9 mouse cellular contexts compared by ENCODE assay signal in the genomic region with DNA sequence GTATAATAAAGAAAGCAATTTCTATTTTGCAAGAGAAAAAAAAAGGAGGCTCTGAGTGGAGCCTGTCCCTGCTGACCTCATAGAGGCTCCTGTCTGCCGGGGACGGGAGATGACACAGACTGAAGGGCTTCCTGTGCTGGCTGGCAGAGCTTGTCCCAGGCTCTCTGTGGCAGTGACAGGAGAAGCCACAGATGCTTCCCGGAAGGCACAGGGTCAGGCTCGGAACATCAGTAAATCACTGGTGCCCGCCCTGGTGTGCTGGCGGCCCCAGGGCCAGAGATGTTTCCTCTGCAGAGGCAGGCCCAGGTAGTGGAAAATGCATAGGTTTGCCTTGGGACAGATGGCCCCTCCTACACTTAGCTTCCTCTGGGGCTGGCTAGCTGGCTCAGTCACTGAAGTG. TPM values are rescaled to one million over a fixed set of nuclear protein-coding genes. Genes with fewer than 3 reads are reported as not detected.
DNase-seq lines count a peak whose midpoint lies in the region; ATAC-seq lines count a peak whose summit lies in the region.
"Had no signal": no experiment of that assay in that cellular context is flagged by ENCODE, and none has a peak within 500 bp of the region (broad histone marks: within the 10 kb centered on the region; RNA-seq: fewer than 3 reads in every experiment).

No protein-coding gene starts in this region.

- H3K36me3 ChIP-seq in embryonic facial prominence, embryonic 14.5 days (ENCODE audit: control insufficient read depth, insufficient read depth, low read length), result no peaks in the 10 kb centered on the region

- DNase-seq in 3134 (ENCODE audit: extremely low read depth, insufficient read length, low spot score), result peak; percentile 59
- peak; percentile 58 for DNase-seq in CD4-positive, CD25-positive, alpha-beta regulatory T cell, adult 2 months (ENCODE audit: low read depth, low spot score)
- DNase-seq in embryonic facial prominence, embryonic 14.5 days (ENCODE audit: low spot score), result peak; percentile 38
- peak; percentile 54 to 69 for DNase-seq in kidney, postnatal 4 days
- DNase-seq in cerebellum, postnatal 10 days, result no peak
- DNase-seq in cerebellum, adult 9-11 months, result no peak
- DNase-seq: gastrocnemius, postnatal 10 days had no signal

- ATAC-seq in embryonic facial prominence, embryonic 14.5 days (ENCODE audit: low read depth), result no peak
- no peak for ATAC-seq in cerebellum, adult (ENCODE audit: insufficient number of reproducible peaks, low FRiP score, low TSS enrichment)

- no peaks in the 10 kb centered on the region for H3K27me3 ChIP-seq in embryonic facial prominence, embryonic 14.5 days (replicated peaks; ENCODE audit: control insufficient read depth, insufficient read depth, low read length)

- no peak overlapping the region for H3K4me2 ChIP-seq in embryonic facial prominence, embryonic 14.5 days (ENCODE audit: low read depth, low read length)
- H3K4me2 ChIP-seq: midbrain, embryonic 11.5 days had no signal

- 29% methylated on average over 6 of the region's 6 CpGs for WGBS in embryonic facial prominence, embryonic 14.5 days

- H3K4me1 ChIP-seq in embryonic facial prominence, embryonic 14.5 days (ENCODE audit: control insufficient read depth, insufficient read depth, low read length), result peaks cover 4% of the 10 kb centered on the region

- H3K4me3 ChIP-seq in embryonic facial prominence, embryonic 14.5 days (ENCODE audit: low read depth, low read length), result no peak overlapping the region

- H3K9me3 ChIP-seq in embryonic facial prominence, embryonic 14.5 days (ENCODE audit: control insufficient read depth, low read length), result no peaks in the 10 kb centered on the region

- no peak overlapping the region for H3K9ac ChIP-seq in embryonic facial prominence, embryonic 14.5 days (ENCODE audit: low read depth, low read length)

- H3K27ac ChIP-seq in embryonic facial prominence, embryonic 14.5 days (replicated peaks; ENCODE audit: low read depth, low read length), result no peak overlapping the region

RNA-seq across cellular contexts. Expression of gene Fam102a, which starts 20.8 kb away (rescaled TPM):
- 16.3 and 19.2 TPM in 2 replicates for polyA plus RNA-seq in embryonic facial prominence, embryonic 14.5 days (2014; fragmentation: Nextera tagmentation; extraction: Ambion mirVana)

RNA-seq across cellular contexts. Expression of gene Dpm2, which starts 56.3 kb away (rescaled TPM):
- 107 and 110 TPM in 2 replicates for polyA plus RNA-seq in embryonic facial prominence, embryonic 14.5 days (2014; fragmentation: Nextera tagmentation; extraction: Ambion mirVana)

Comparison
In these comparisons a context has a peak if more than half of its experiments do, and no peak if none do; other contexts are left out.
1. DNase-seq: peak in 3134 (single experiment), CD4-positive, CD25-positive, alpha-beta regulatory T cell, adult 2 months (single experiment), embryonic facial prominence, embryonic 14.5 days (single experiment) and kidney, postnatal 4 days (2 of 2); none in cerebellum, postnatal 10 days (0 of 2) and cerebellum, adult 9-11 months (single experiment).